ENCODE assay signal across 14 mouse cellular contexts in genomic region chr6:54866731-54867410, GRCm38 (mm10). TPM values are rescaled to one million over a fixed set of nuclear protein-coding genes. Genes with fewer than 3 reads are reported as not detected.
DNase-seq lines count a peak whose midpoint lies in the region; ATAC-seq and TF ChIP-seq lines count a peak whose summit lies in the region.
"Had no signal": no experiment of that assay in that cellular context is flagged by ENCODE, and none has a peak within 500 bp of the region (broad histone marks: within the 10 kb centered on the region; RNA-seq: fewer than 3 reads in every experiment).

No protein-coding gene starts in this region.

- no peak for TF ChIP-seq EP300 in liver, postnatal 0 days (IDR thresholded peaks at IDR 0.05; ENCODE audit: low read depth)
- no peak for TF ChIP-seq EP300 in MEL (IDR thresholded peaks at IDR 0.05; ENCODE audit: low read depth in 1 of 2, low read length in 2 of 2)

- no peak for TF ChIP-seq CTCF in liver, postnatal 0 days (IDR thresholded peaks at IDR 0.05; ENCODE audit: low read depth)
- TF ChIP-seq CTCF in MEL (IDR thresholded peaks at IDR 0.05 in 2 of 3, conservative IDR thresholded peaks at IDR 0.05 in 1 of 3; ENCODE audit: control insufficient read depth in 1 of 3, insufficient read depth in 1 of 3, low read depth in 2 of 3, low read length in 3 of 3, poor library complexity in 1 of 3, severe bottlenecking in 1 of 3): no peak

- peaks cover 3% of the 10 kb centered on the region; the same call in 1 of the 2 replicates for H3K79me2 ChIP-seq in MEL (ENCODE audit: control insufficient read depth, insufficient read depth, low read length, poor library complexity)

- TF ChIP-seq RAD21 in MEL (IDR thresholded peaks at IDR 0.05; ENCODE audit: low read depth, low read length): no peak

- H3K9ac ChIP-seq in liver, postnatal 0 days (replicated peaks): no peak overlapping the region
- no peak overlapping the region for H3K9ac ChIP-seq in liver, embryonic 12.5 days
- no peak overlapping the region for H3K9ac ChIP-seq in MEL (ENCODE audit: control insufficient read depth, low read depth, low read length, poor library complexity, severe bottlenecking)
- H3K9ac ChIP-seq in stomach, embryonic 14.5 days (replicated peaks; ENCODE audit: low read depth, low read length): no peak overlapping the region
- H3K9ac ChIP-seq: hindbrain, embryonic 14.5 days; lung, embryonic 15.5 days had no signal

- peaks cover 3% of the 10 kb centered on the region; the same call in 1 of the 2 replicates for H3K4me1 ChIP-seq in liver, postnatal 0 days (ENCODE audit: insufficient read depth)
- peaks cover 7% of the 10 kb centered on the region; the same call in 1 of the 2 replicates for H3K4me1 ChIP-seq in liver, embryonic 12.5 days
- peaks cover 6 to 9% of the 10 kb centered on the region in 2 experiments for H3K4me1 ChIP-seq in MEL (ENCODE audit: control insufficient read depth in 1 of 2, insufficient read depth in 2 of 2, low read length in 2 of 2)
- H3K4me1 ChIP-seq in stomach, embryonic 14.5 days (ENCODE audit: control insufficient read depth, insufficient read depth, low read length): no peaks in the 10 kb centered on the region
- H3K4me1 ChIP-seq: forebrain, embryonic 10.5 days; limb, embryonic 10.5 days had no signal

- no peak for TF ChIP-seq POLR2A in MEL (IDR thresholded peaks at IDR 0.05; ENCODE audit: control insufficient read depth in 1 of 2, insufficient read depth in 1 of 2, low read depth in 1 of 2, low read length in 2 of 2, poor library complexity in 1 of 2)

- WGBS in liver, postnatal 0 days (ENCODE audit: insufficient replicate concordance): 68% methylated on average over 5 of the region's 5 CpGs
- 72% methylated on average over 5 of the region's 5 CpGs for WGBS in liver, embryonic 12.5 days (ENCODE audit: insufficient replicate concordance)
- 70% methylated on average over 5 of the region's 5 CpGs for WGBS in stomach, embryonic 14.5 days

- no peak overlapping the region for H3K4me3 ChIP-seq in liver, postnatal 0 days (ENCODE audit: low read depth, low read length)
- no peak overlapping the region for H3K4me3 ChIP-seq in liver, embryonic 12.5 days
- no peak overlapping the region for H3K4me3 ChIP-seq in MEL (ENCODE audit: control insufficient read depth in 1 of 2, insufficient read depth in 1 of 2, low read depth in 2 of 2, low read length in 2 of 2)
- no peak overlapping the region for H3K4me3 ChIP-seq in stomach, embryonic 14.5 days (ENCODE audit: low read depth, low read length)
- H3K4me3 ChIP-seq: forebrain, embryonic 10.5 days; limb, embryonic 10.5 days; lung, embryonic 15.5 days had no signal

- H3K36me3 ChIP-seq in liver, postnatal 0 days (replicated peaks; ENCODE audit: insufficient read depth, low read length): 0 out of 2 replicates have a peak, but pooled peaks cover 3% of the 10 kb centered on the region
- H3K36me3 ChIP-seq in liver, embryonic 12.5 days: 0 out of 2 replicates have a peak, but pooled peaks cover 4% of the 10 kb centered on the region
- H3K36me3 ChIP-seq in MEL (ENCODE audit: control insufficient read depth in 1 of 2, insufficient read depth in 2 of 2, low read length in 2 of 2): peaks cover 8 to 9% of the 10 kb centered on the region in 2 experiments
- H3K36me3 ChIP-seq in stomach, embryonic 14.5 days (ENCODE audit: control insufficient read depth, insufficient read depth, low read length): no peaks in the 10 kb centered on the region

- peak; percentile 55; the same call in 1 of the 2 replicates for ATAC-seq in liver, postnatal 0 days
- no peak for ATAC-seq in liver, embryonic 12.5 days
- peak; percentile 31 for ATAC-seq in granulocyte monocyte progenitor cell, adult 5-6 weeks (replicated peaks; ENCODE audit: poor library complexity, severe bottlenecking)
- ATAC-seq in stomach, embryonic 14.5 days (ENCODE audit: insufficient number of reproducible peaks, insufficient read depth, low FRiP score, low read depth): no peak; the same call in 1 of the 2 replicates

- H3K27ac ChIP-seq in liver, postnatal 0 days (ENCODE audit: low read depth): peak overlapping the region; percentile 19; the same call in 1 of the 2 replicates
- H3K27ac ChIP-seq in liver, embryonic 12.5 days: no peak overlapping the region
- no peak overlapping the region for H3K27ac ChIP-seq in MEL (ENCODE audit: control insufficient read depth, low read depth, low read length)
- peak overlapping the region; percentile 39; the same call in 1 of the 2 replicates for H3K27ac ChIP-seq in stomach, embryonic 14.5 days (ENCODE audit: low read length)
- H3K27ac ChIP-seq: forebrain, embryonic 10.5 days; hindbrain, embryonic 14.5 days; limb, embryonic 10.5 days; lung, embryonic 15.5 days had no signal

- no peaks in the 10 kb centered on the region for H3K9me3 ChIP-seq in liver, postnatal 0 days (ENCODE audit: low read length)
- no peaks in the 10 kb centered on the region for H3K9me3 ChIP-seq in liver, embryonic 12.5 days (replicated peaks)
- H3K9me3 ChIP-seq in MEL (replicated peaks; ENCODE audit: insufficient read depth, low read length): no peaks in the 10 kb centered on the region
- no peaks in the 10 kb centered on the region for H3K9me3 ChIP-seq in stomach, embryonic 14.5 days (ENCODE audit: control insufficient read depth, low read depth, low read length)
- H3K9me3 ChIP-seq: forebrain, embryonic 10.5 days; limb, embryonic 10.5 days; lung, embryonic 15.5 days had no signal

- no peaks in the 10 kb centered on the region for H3K27me3 ChIP-seq in liver, postnatal 0 days (ENCODE audit: insufficient read depth, low read length)
- no peaks in the 10 kb centered on the region for H3K27me3 ChIP-seq in liver, embryonic 12.5 days (replicated peaks)
- no peaks in the 10 kb centered on the region for H3K27me3 ChIP-seq in MEL (ENCODE audit: control insufficient read depth in 1 of 2, insufficient read depth in 2 of 2, low read length in 2 of 2)
- no peaks in the 10 kb centered on the region for H3K27me3 ChIP-seq in stomach, embryonic 14.5 days (ENCODE audit: control insufficient read depth, insufficient read depth, low read length)
- H3K27me3 ChIP-seq: lung, embryonic 15.5 days had no signal

- H3K4me2 ChIP-seq in liver, postnatal 0 days (ENCODE audit: low read depth, low read length): no peak overlapping the region
- H3K4me2 ChIP-seq in liver, embryonic 12.5 days: no peak overlapping the region
- H3K4me2 ChIP-seq in stomach, embryonic 14.5 days (replicated peaks; ENCODE audit: low read depth, low read length): no peak overlapping the region
- H3K4me2 ChIP-seq: hindbrain, embryonic 14.5 days; lung, embryonic 15.5 days had no signal

- no peak for DNase-seq in liver, postnatal 0 days
- peak; percentile 32 for DNase-seq in MEL (ENCODE audit: low read depth, low spot score)
- no peak for DNase-seq in left cerebral cortex, adult 8-10 months (ENCODE audit: low spot score in 2 of 2)
- DNase-seq in cerebellum, adult 9-10 months: no peak
- no peak for DNase-seq in layer of hippocampus, adult 8-10 months (ENCODE audit: low spot score in 2 of 2)
- DNase-seq: gastrocnemius, postnatal 10 days; retina, postnatal 1 day had no signal

TF ChIP-seq in MEL, 35 proteins besides CTCF, POLR2A, EP300 and RAD21 (continues in another document):
- TF ChIP-seq ZMIZ1 (IDR thresholded peaks at IDR 0.05; ENCODE audit: low read depth, low read length): no peak
- no peak for TF ChIP-seq ZNF384 (IDR thresholded peaks at IDR 0.05; ENCODE audit: low read depth, low read length)
- TF ChIP-seq MEF2A (IDR thresholded peaks at IDR 0.05; ENCODE audit: extremely low read depth, insufficient replicate concordance, low read depth, low read length, poor library complexity, severe bottlenecking): no peak
- no peak for TF ChIP-seq ZC3H11A (IDR thresholded peaks at IDR 0.05; ENCODE audit: low read depth, low read length)
- no peak for TF ChIP-seq ELF1 (IDR thresholded peaks at IDR 0.05; ENCODE audit: low read depth, low read length)
- TF ChIP-seq BHLHE40 (IDR thresholded peaks at IDR 0.05; ENCODE audit: borderline replicate concordance, low read depth, low read length): no peak
- TF ChIP-seq NELFE (IDR thresholded peaks at IDR 0.05; ENCODE audit: low read depth, low read length): no peak
- TF ChIP-seq MAZ (IDR thresholded peaks at IDR 0.05; ENCODE audit: low read depth, low read length): no peak
- no peak for TF ChIP-seq POLR2AphosphoS5 (IDR thresholded peaks at IDR 0.05; ENCODE audit: borderline replicate concordance, low read depth, low read length)
- no peak for TF ChIP-seq RCOR1 (IDR thresholded peaks at IDR 0.05; ENCODE audit: low read depth, low read length)
- no peak for TF ChIP-seq SIN3A (IDR thresholded peaks at IDR 0.05; ENCODE audit: low read length)
- TF ChIP-seq USF1 (IDR thresholded peaks at IDR 0.05; ENCODE audit: low read depth, low read length): peak; percentile 68
- TF ChIP-seq MYB (IDR thresholded peaks at IDR 0.05; ENCODE audit: low read depth, low read length): no peak
- TF ChIP-seq TAL1 (IDR thresholded peaks at IDR 0.05; ENCODE audit: low read length): no peak
- no peak for TF ChIP-seq CHD1 (IDR thresholded peaks at IDR 0.05; ENCODE audit: low read depth, low read length)
- no peak for TF ChIP-seq SMC3 (IDR thresholded peaks at IDR 0.05; ENCODE audit: low read depth, low read length)
- no peak for TF ChIP-seq NRF1 (IDR thresholded peaks at IDR 0.05; ENCODE audit: insufficient read depth, low read depth, low read length, poor library complexity, severe bottlenecking)
- TF ChIP-seq POLR2AphosphoS2 (IDR thresholded peaks at IDR 0.05; ENCODE audit: low read length): no peak
- no peak for TF ChIP-seq HCFC1 (IDR thresholded peaks at IDR 0.05; ENCODE audit: low read depth, low read length)
- no peak for TF ChIP-seq KAT2A (conservative IDR thresholded peaks at IDR 0.05; ENCODE audit: low read depth, low read length)
- TF ChIP-seq TBP (IDR thresholded peaks at IDR 0.05; ENCODE audit: low read depth, low read length): no peak
- TF ChIP-seq CHD2 (IDR thresholded peaks at IDR 0.05; ENCODE audit: low read length): no peak
- TF ChIP-seq ZKSCAN1 (IDR thresholded peaks at IDR 0.05; ENCODE audit: low read depth, low read length): no peak

RNA-seq across cellular contexts. Expression of gene Znrf2, which starts 50.2 kb away (rescaled TPM):
- polyA plus RNA-seq in liver, postnatal 0 days (2015; fragmentation: Nextera tagmentation; extraction: Ambion mirVana): 4.4 and 4.9 TPM in 2 replicates
- polyA plus RNA-seq in liver, embryonic 12.5 days (2016; fragmentation: Nextera tagmentation; extraction: Ambion mirVana): 2.9 and 3.2 TPM in 2 replicates
- total RNA-seq in MEL (2012; rRNA removed): 21.3 and 24.2 TPM in 2 replicates
- polyA plus RNA-seq in MEL (2012; ENCODE audit: insufficient read depth in 1 of 2, insufficient read length in 2 of 2, low read depth in 1 of 2, low replicate concordance in 2 of 2, missing spikeins in 1 of 2): 10 to 100 TPM in 1 of 2 experiments, not detected in 1; 16.1 TPM
- total RNA-seq in granulocyte monocyte progenitor cell, adult 5-6 weeks (2014; fragmentation: Nextera tagmentation): 50.5 and 62.5 TPM in 2 replicates
- total RNA-seq in granulocyte monocyte progenitor cell, adult 5-6 weeks (2017): 66.7 and 73.5 TPM in 2 replicates
- 5.8 and 6.0 TPM in 2 replicates for polyA plus RNA-seq in stomach, embryonic 14.5 days (2014; fragmentation: Nextera tagmentation; extraction: Ambion mirVana)
- total RNA-seq in left cerebral cortex, adult 8-10 months (2022): 10 to 100 TPM; 13.6 to 18.4 (median 15.2) TPM
- total RNA-seq in layer of hippocampus, adult 8-10 months (2022): 10 to 100 TPM; 20.1 to 33.5 (median 22.8) TPM

Comparison
In these comparisons a context has a peak if more than half of its experiments do, and no peak if none do; other contexts are left out.
1. ATAC-seq: peak in liver, postnatal 0 days (single experiment) and granulocyte monocyte progenitor cell, adult 5-6 weeks (single experiment); none in liver, embryonic 12.5 days (single experiment) and stomach, embryonic 14.5 days (single experiment).
2. H3K27ac ChIP-seq: peak in liver, postnatal 0 days (single experiment) and stomach, embryonic 14.5 days (single experiment); none in liver, embryonic 12.5 days (single experiment) and MEL (single experiment).